Mouse (Mus musculus) liver, adult 2 months (tissue): ENCODE measurements at regions not wholly inside any gene's neighbourhood (a gene's known extent, or its start where the extent isn't known, plus 50 kb on each side); places are given as distances from the start of the nearest gene placed in this dataset.
"Not testable (repeated sequence)": the region's sequence is repeated elsewhere in the genome, so short reads cannot be mapped to it uniquely, and the experiment has no call there.

Experiments used
- DNase-seq: peaks from one replicate; pipeline ENCODE4 v3.0.0-alpha.2; 2011; ENCODE audit warnings: low read depth, low spot score; ENCODE audit errors: extremely low read depth
- H3K27ac ChIP-seq: fragments of 200-500 bp; replicated peaks from 2 replicates; pipeline ENCODE4 v1.5.1; 2012; ENCODE audit warnings: low read depth, mild to moderate bottlenecking, control low read depth, inconsistent platforms, low read length; ENCODE audit not compliant: insufficient read depth
- H3K27me3 ChIP-seq: fragments of 200-500 bp; 2 replicates; pipeline ENCODE4 v1.6.1; 2012; ENCODE audit warnings: mild to moderate bottlenecking, moderate library complexity, low read length, inconsistent platforms; ENCODE audit not compliant: control insufficient read depth, insufficient read depth
- H3K36me3 ChIP-seq: fragments of 200-500 bp; 2 replicates; pipeline ENCODE4 v1.6.1; 2012; ENCODE audit warnings: low read length, inconsistent platforms; ENCODE audit not compliant: control insufficient read depth, insufficient read depth
- H3K4me1 ChIP-seq: fragments of 200-500 bp; 2 replicates; pipeline ENCODE4 v1.6.1; 2011; ENCODE audit warnings: low read length; ENCODE audit not compliant: control insufficient read depth, insufficient read depth
- H3K4me3 ChIP-seq: fragments of 200-500 bp; 2 replicates; pipeline ENCODE4 v1.5.1; 2011; ENCODE audit warnings: low read depth, mild to moderate bottlenecking, control low read depth, low read length, moderate library complexity; ENCODE audit not compliant: insufficient read depth
- H3K79me2 ChIP-seq: fragments of 200-500 bp; 2 replicates; pipeline ENCODE4 v1.6.1; 2012; ENCODE audit warnings: inconsistent platforms, mild to moderate bottlenecking, low read length, moderate library complexity; ENCODE audit not compliant: control insufficient read depth, insufficient read depth
- H3K9ac ChIP-seq: fragments of 200-500 bp; 2 replicates; pipeline ENCODE4 v1.6.1; 2012; ENCODE audit warnings: low read depth, mild to moderate bottlenecking, control low read depth, inconsistent platforms, low read length
- CTCF ChIP-seq: fragments of 200-500 bp; IDR thresholded peaks from 2 replicates; pipeline ENCODE4 v1.5.1; 2011; ENCODE audit warnings: low read depth, low read length, control low read depth
- POLR2A ChIP-seq: fragments of 200-500 bp; IDR thresholded peaks from 2 replicates; pipeline ENCODE4 v1.6.1; 2011; ENCODE audit warnings: low read length, control low read depth; ENCODE audit not compliant: insufficient read depth; ENCODE audit errors: extremely low read depth
- WGBS: fragments of 180-500 bp; shearing (Covaris S2); methylation state at CpG from one replicate; pipeline ENCODE4 v1.1.7; 2018; 5-methylcytosine and 5-hydroxymethylcytosine counted together

GRCm38 (mm10) chr1:114641215-114641614 lies 1043.3 kb upstream of the Cntnap5a start:
- WGBS, result 66% methylated on average over 1 of the region's 1 CpGs
- Histone ChIP-seq H3K4me1 (no peaks in the 10 kb centered on the region), H3K27me3 (no peaks in the 10 kb centered on the region), H3K9ac (no peak overlapping the region), H3K4me3 (no peak overlapping the region), H3K27ac (no peak overlapping the region), H3K36me3 (no peaks in the 10 kb centered on the region), H3K79me2 (no peaks in the 10 kb centered on the region)
- no peak for DNase-seq
- no peak for TF ChIP-seq CTCF
- TF ChIP-seq POLR2A, result no peak

- not testable (repeated sequence) for H3K4me1 ChIP-seq, DNase-seq, H3K79me2 ChIP-seq, H3K27me3 ChIP-seq, H3K27ac ChIP-seq, H3K36me3 ChIP-seq, H3K4me3 ChIP-seq, H3K9ac ChIP-seq
These were observed 1042.7 kb upstream of the Cntnap5a start for GRCm38 (mm10) chr1:114641854-114642253.

- Histone ChIP-seq H3K79me2 (no peaks in the 10 kb centered on the region), H3K36me3 (no peaks in the 10 kb centered on the region), H3K27me3 (no peaks in the 10 kb centered on the region), H3K4me3 (no peak overlapping the region), H3K4me1 (no peaks in the 10 kb centered on the region), H3K27ac (no peak overlapping the region), H3K9ac (no peak overlapping the region)
- peak; percentile 48 for DNase-seq
- 70% methylated on average over 2 of the region's 2 CpGs for WGBS
- TF ChIP-seq CTCF (no peak), POLR2A (no peak)
These were observed 1010.6 kb upstream of the Cntnap5a start for GRCm38 (mm10) chr1:114673954-114674353.

- Histone ChIP-seq H3K27ac (no peak overlapping the region), H3K4me1 (no peaks in the 10 kb centered on the region), H3K27me3 (no peaks in the 10 kb centered on the region), H3K79me2 (no peaks in the 10 kb centered on the region), H3K4me3 (no peak overlapping the region), H3K9ac (no peak overlapping the region), H3K36me3 (no peaks in the 10 kb centered on the region)
- WGBS, result 70% methylated on average over 1 of the region's 1 CpGs
- TF ChIP-seq POLR2A, result no peak
- TF ChIP-seq CTCF, result no peak
- no peak for DNase-seq
These were observed 1003.3 kb upstream of the Cntnap5a start for GRCm38 (mm10) chr1:114681258-114681657.

GRCm38 (mm10) chr1:114721142-114721541 lies 963.4 kb upstream of the Cntnap5a start:
- WGBS, result 84% methylated on average over 4 of the region's 4 CpGs

GRCm38 (mm10) chr1:114729167-114729566 lies 955.4 kb upstream of the Cntnap5a start:
- no peak for DNase-seq
- H3K4me3 ChIP-seq, result no peak overlapping the region
- H3K36me3 ChIP-seq, result no peaks in the 10 kb centered on the region
- no peaks in the 10 kb centered on the region for H3K4me1 ChIP-seq
- H3K9ac ChIP-seq, result no peak overlapping the region
- H3K27me3 ChIP-seq, result no peaks in the 10 kb centered on the region
- no peak for TF ChIP-seq CTCF
- TF ChIP-seq POLR2A, result no peak
- H3K27ac ChIP-seq, result no peak overlapping the region
- H3K79me2 ChIP-seq, result no peaks in the 10 kb centered on the region

More at GRCm38 (mm10) chr1:114721142-114721541, 963.4 kb upstream of the Cntnap5a start:
- H3K27me3 ChIP-seq, result no peaks in the 10 kb centered on the region
- no peaks in the 10 kb centered on the region for H3K36me3 ChIP-seq
- DNase-seq, result no peak
- H3K4me1 ChIP-seq, result no peaks in the 10 kb centered on the region
- no peak overlapping the region for H3K9ac ChIP-seq
- TF ChIP-seq POLR2A (no peak), CTCF (no peak)
- no peak overlapping the region for H3K27ac ChIP-seq
- H3K79me2 ChIP-seq, result no peaks in the 10 kb centered on the region
- H3K4me3 ChIP-seq, result no peak overlapping the region
